Mouse (Mus musculus) liver, embryonic 16.5 days (tissue): ENCODE measurements at regions not wholly inside any gene's neighbourhood (a gene's known extent, or its start where the extent isn't known, plus 50 kb on each side); places are given as distances from the start of the nearest gene placed in this dataset.

Source experiments
- ATAC-seq: fragments of 200-750 bp; cut with Nextera tagmentation; 2 replicates; pipeline ENCODE4 v1.8.0; 2017; ENCODE audit warnings: low read depth, mild to moderate bottlenecking, moderate number of reproducible peaks, moderate library complexity
- H3K27ac ChIP-seq: fragments of 300-500 bp; sonication (generic); 2 replicates; pipeline ENCODE4 v1.5.1; 2014; ENCODE audit warnings: mild to moderate bottlenecking, low read length
- H3K27me3 ChIP-seq: fragments of 300-500 bp; sonication (generic); 2 replicates; pipeline ENCODE4 v1.6.1; 2014; ENCODE audit warnings: low read depth, low read length, mixed read lengths; ENCODE audit not compliant: control insufficient read depth, insufficient read depth
- H3K36me3 ChIP-seq: fragments of 300-500 bp; sonication (generic); 2 replicates; pipeline ENCODE4 v1.6.1; 2014; ENCODE audit warnings: mild to moderate bottlenecking; ENCODE audit not compliant: control insufficient read depth, insufficient read depth
- H3K4me1 ChIP-seq: fragments of 300-500 bp; sonication (generic); 2 replicates; pipeline ENCODE4 v1.6.1; 2014; ENCODE audit warnings: low read depth, low read length, mixed read lengths; ENCODE audit not compliant: control insufficient read depth
- H3K4me2 ChIP-seq: fragments of 300-500 bp; sonication (generic); 2 replicates; pipeline ENCODE4 v1.6.1; 2014; ENCODE audit warnings: low read depth, low read length, mixed read lengths
- H3K4me3 ChIP-seq: fragments of 300-500 bp; sonication (generic); 2 replicates; pipeline ENCODE4 v1.5.1; 2014; ENCODE audit warnings: low read depth, mild to moderate bottlenecking, low read length
- H3K9ac ChIP-seq: fragments of 300-500 bp; sonication (generic); 2 replicates; pipeline ENCODE4 v1.6.1; 2014; ENCODE audit warnings: low read depth, low read length
- H3K9me3 ChIP-seq: fragments of 300-500 bp; sonication (generic); replicated peaks from 2 replicates; pipeline ENCODE4 v1.6.1; 2016; ENCODE audit warnings: low read length; ENCODE audit not compliant: control insufficient read depth
- WGBS: fragments of 180-500 bp; shearing (Covaris S2); extraction: QIAGEN DNeasy Blood & Tissue Kit; methylation state at CpG from one replicate; pipeline ENCODE4 v1.1.7; 2014; ENCODE audit not compliant: insufficient replicate concordance; 5-methylcytosine and 5-hydroxymethylcytosine counted together

- ATAC-seq = no peak
- WGBS = 47% methylated on average over 1 of the region's 1 CpGs
- H3K27me3 ChIP-seq = no peaks in the 10 kb centered on the region
- H3K27ac ChIP-seq = no peak overlapping the region
- H3K9ac ChIP-seq = no peak overlapping the region
- H3K4me3 ChIP-seq = no peak overlapping the region
- no peaks in the 10 kb centered on the region for H3K36me3 ChIP-seq
- no peaks in the 10 kb centered on the region for H3K4me1 ChIP-seq
- H3K9me3 ChIP-seq = no peaks in the 10 kb centered on the region
- no peak overlapping the region for H3K4me2 ChIP-seq
Measured at GRCm38 (mm10) chr2:179099783-179100182, 342.4 kb upstream of the Cdh4 start.

- Histone ChIP-seq H3K36me3 (no peaks in the 10 kb centered on the region), H3K4me2 (no peak overlapping the region), H3K27me3 (no peaks in the 10 kb centered on the region), H3K27ac (no peak overlapping the region), H3K4me3 (no peak overlapping the region), H3K4me1 (no peaks in the 10 kb centered on the region), H3K9ac (no peak overlapping the region), H3K9me3 (no peaks in the 10 kb centered on the region)
- ATAC-seq = no peak
- 21% methylated on average over 1 of the region's 1 CpGs for WGBS
Measured at GRCm38 (mm10) chr2:179103114-179103513, 339.1 kb upstream of the Cdh4 start.

- WGBS = 32% methylated on average over 5 of the region's 5 CpGs
- Histone ChIP-seq H3K27me3 (no peaks in the 10 kb centered on the region), H3K4me3 (no peak overlapping the region), H3K4me2 (no peak overlapping the region), H3K4me1 (no peaks in the 10 kb centered on the region), H3K27ac (no peak overlapping the region), H3K9ac (no peak overlapping the region), H3K36me3 (no peaks in the 10 kb centered on the region), H3K9me3 (no peaks in the 10 kb centered on the region)
- ATAC-seq = no peak
Measured at GRCm38 (mm10) chr2:179112951-179113350, 329.3 kb upstream of the Cdh4 start.

- no peak overlapping the region for H3K4me3 ChIP-seq
- no peak overlapping the region for H3K9ac ChIP-seq
- ATAC-seq = no peak
- H3K36me3 ChIP-seq = no peaks in the 10 kb centered on the region
- no peaks in the 10 kb centered on the region for H3K4me1 ChIP-seq
- H3K4me2 ChIP-seq = no peak overlapping the region
- H3K27ac ChIP-seq = no peak overlapping the region
- no peaks in the 10 kb centered on the region for H3K9me3 ChIP-seq
- WGBS = 44% methylated on average over 3 of the region's 3 CpGs
- H3K27me3 ChIP-seq = no peaks in the 10 kb centered on the region
Measured at GRCm38 (mm10) chr2:179128018-179128417, 314.2 kb upstream of the Cdh4 start.

- H3K9ac ChIP-seq = no peak overlapping the region
- no peaks in the 10 kb centered on the region for H3K36me3 ChIP-seq
- WGBS = 48% methylated on average over 5 of the region's 5 CpGs
- no peak overlapping the region for H3K4me2 ChIP-seq
- no peak for ATAC-seq
- H3K27ac ChIP-seq = no peak overlapping the region
- H3K4me3 ChIP-seq = no peak overlapping the region
- H3K4me1 ChIP-seq = no peaks in the 10 kb centered on the region
- H3K27me3 ChIP-seq = no peaks in the 10 kb centered on the region
- H3K9me3 ChIP-seq = no peaks in the 10 kb centered on the region
Measured at GRCm38 (mm10) chr2:179128432-179128831, 313.8 kb upstream of the Cdh4 start.

- Histone ChIP-seq H3K9me3 (no peaks in the 10 kb centered on the region), H3K36me3 (no peaks in the 10 kb centered on the region), H3K27me3 (no peaks in the 10 kb centered on the region), H3K4me1 (no peaks in the 10 kb centered on the region), H3K27ac (no peak overlapping the region), H3K9ac (no peak overlapping the region), H3K4me3 (no peak overlapping the region), H3K4me2 (no peak overlapping the region)
- 57% methylated on average over 5 of the region's 5 CpGs for WGBS
- no peak for ATAC-seq
Measured at GRCm38 (mm10) chr2:179131004-179131403, 311.2 kb upstream of the Cdh4 start.

GRCm38 (mm10) chr2:179142313-179142712 is 299.9 kb upstream of the Cdh4 start:
- Histone ChIP-seq H3K9ac (no peak overlapping the region), H3K4me2 (no peak overlapping the region), H3K9me3 (no peaks in the 10 kb centered on the region; the same call in 1 of the 2 replicates), H3K4me1 (no peaks in the 10 kb centered on the region), H3K27ac (no peak overlapping the region), H3K36me3 (no peaks in the 10 kb centered on the region), H3K4me3 (no peak overlapping the region), H3K27me3 (no peaks in the 10 kb centered on the region)
- 66% methylated on average over 8 of the region's 8 CpGs for WGBS
- ATAC-seq = no peak

- no peak overlapping the region for H3K9ac ChIP-seq
- no peaks in the 10 kb centered on the region for H3K9me3 ChIP-seq
- no peak for ATAC-seq
- WGBS = 44% methylated on average over 2 of the region's 2 CpGs
- no peaks in the 10 kb centered on the region for H3K36me3 ChIP-seq
- H3K4me3 ChIP-seq = no peak overlapping the region
- H3K4me2 ChIP-seq = no peak overlapping the region
- H3K4me1 ChIP-seq = no peaks in the 10 kb centered on the region
- H3K27me3 ChIP-seq = no peaks in the 10 kb centered on the region
- no peak overlapping the region for H3K27ac ChIP-seq
Measured at GRCm38 (mm10) chr2:179145726-179146125, 296.5 kb upstream of the Cdh4 start.

GRCm38 (mm10) chr2:179146274-179146673 is 296.0 kb upstream of the Cdh4 start:
- ATAC-seq = no peak
- Histone ChIP-seq H3K27me3 (no peaks in the 10 kb centered on the region), H3K4me3 (no peak overlapping the region), H3K4me1 (no peaks in the 10 kb centered on the region), H3K9me3 (no peaks in the 10 kb centered on the region), H3K9ac (no peak overlapping the region), H3K27ac (no peak overlapping the region), H3K4me2 (no peak overlapping the region), H3K36me3 (no peaks in the 10 kb centered on the region)
- WGBS = 49% methylated on average over 4 of the region's 4 CpGs

GRCm38 (mm10) chr2:179148194-179148593 is 294.0 kb upstream of the Cdh4 start:
- no peak for ATAC-seq
- WGBS = 48% methylated on average over 5 of the region's 5 CpGs
- H3K9me3 ChIP-seq = no peaks in the 10 kb centered on the region
- H3K4me2 ChIP-seq = no peak overlapping the region
- H3K27me3 ChIP-seq = no peaks in the 10 kb centered on the region
- no peak overlapping the region for H3K9ac ChIP-seq
- no peaks in the 10 kb centered on the region for H3K4me1 ChIP-seq
- no peaks in the 10 kb centered on the region for H3K36me3 ChIP-seq
- no peak overlapping the region for H3K27ac ChIP-seq
- no peak overlapping the region for H3K4me3 ChIP-seq
